Mouse (Mus musculus): ENCODE measurements around the gene Ly86.

Gene Ly86

GRCm38 (mm10) chr13:37458557-37458956 is 113.5 kb downstream of the Ly86 start:
- DNase-seq (ENCODE audit: low spot score) = no peak

- DNase-seq (ENCODE audit: low spot score) = no peak
These were observed 114.0 kb downstream of the Ly86 start for GRCm38 (mm10) chr13:37459022-37459421.

- DNase-seq (ENCODE audit: low spot score) = no peak
These were observed 115.2 kb downstream of the Ly86 start for GRCm38 (mm10) chr13:37459957-37460930.

GRCm38 (mm10) chr13:37462049-37462702 is 117.2 kb downstream of the Ly86 start:
- DNase-seq (ENCODE audit: low spot score) = no peak

- DNase-seq (ENCODE audit: low spot score) = no peak
These were observed 120.7 kb downstream of the Ly86 start for GRCm38 (mm10) chr13:37465710-37466109.

- DNase-seq (ENCODE audit: low spot score) = no peak
These were observed 122.8 kb downstream of the Ly86 start for GRCm38 (mm10) chr13:37467795-37468194.

Measured in left cerebral cortex, adult 11 months (tissue).